Mouse (Mus musculus): Measurements from ENCODE around the gene Eps8l2.

Eps8l2 gene

DNA sequence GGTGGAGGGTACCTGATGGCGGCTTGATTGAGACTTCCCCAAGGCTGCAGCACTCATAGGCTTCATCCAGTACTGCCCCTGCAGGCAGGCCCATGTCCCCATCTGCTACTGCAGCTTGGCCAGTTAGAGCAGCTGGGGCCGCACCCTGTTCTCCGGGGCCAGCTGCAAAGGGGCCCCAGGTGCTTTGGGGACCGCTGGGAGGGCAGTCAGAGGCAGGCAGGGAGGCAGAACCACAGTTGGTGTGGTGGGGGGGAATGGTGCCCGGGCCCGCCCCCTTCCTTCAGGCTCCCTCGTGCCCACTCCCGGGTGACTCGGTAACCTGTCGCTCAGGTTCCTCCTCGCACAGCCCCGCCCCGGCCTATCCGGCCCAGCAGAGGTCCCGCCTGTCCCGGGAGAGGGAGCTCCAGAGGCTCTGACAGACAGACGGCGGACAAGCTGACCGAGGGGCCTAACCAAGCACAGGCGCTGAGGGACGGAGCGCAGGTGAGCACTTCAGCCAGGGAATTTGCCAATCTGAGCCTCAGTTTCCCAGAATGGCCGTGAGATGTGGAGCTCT, at the start of gene Eps8l2:
Eps8l2 (plus strand) TSS at position 305 of the 556 bp plus-strand sequence.
- no peak for TF ChIP-seq GATA4 (IDR thresholded peaks at IDR 0.05; ENCODE audit: insufficient replicate concordance, low read length)

DNA sequence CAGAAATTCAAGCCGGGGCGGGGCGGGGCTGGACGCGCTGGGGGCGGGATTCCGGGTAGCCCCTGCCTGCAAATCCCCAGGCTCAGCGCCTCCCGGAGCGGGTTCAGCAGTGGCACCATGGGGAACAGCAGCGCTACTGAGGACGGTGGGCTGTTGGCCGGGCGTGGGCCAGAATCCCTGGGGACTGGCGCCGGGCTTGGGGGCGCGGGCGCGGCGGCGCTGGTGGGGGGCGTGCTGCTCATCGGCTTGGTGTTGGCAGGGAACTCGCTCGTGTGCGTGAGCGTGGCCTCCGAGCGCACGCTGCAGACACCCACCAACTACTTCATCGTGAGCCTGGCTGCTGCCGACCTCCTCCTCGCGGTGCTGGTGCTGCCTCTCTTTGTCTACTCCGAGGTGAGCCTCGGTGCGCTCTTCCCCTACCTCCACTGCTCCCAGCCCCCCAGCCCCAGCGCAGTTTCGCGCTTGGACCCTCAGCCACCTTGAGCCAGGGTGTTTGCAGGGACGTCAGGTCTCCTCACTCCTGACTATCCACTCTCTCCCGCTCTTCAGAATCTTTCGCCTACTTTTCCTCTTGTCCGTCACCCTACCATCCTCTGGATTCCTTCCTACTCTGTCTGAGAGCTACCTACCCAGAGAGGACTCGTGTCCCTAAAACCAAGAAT, 46.6 kb upstream of the Eps8l2 start, which contains the start of gene Drd4:
Drd4 (plus strand) TSS at position 86 of the 662 bp plus-strand sequence.
- no peak for TF ChIP-seq GATA4 (IDR thresholded peaks at IDR 0.05; ENCODE audit: insufficient replicate concordance, low read length)

GRCm38 (mm10) chr7:141292583-141293388, 45.9 kb upstream of the Eps8l2 start:
- TF ChIP-seq GATA4 (IDR thresholded peaks at IDR 0.05; ENCODE audit: insufficient replicate concordance, low read length) = no peak

GRCm38 (mm10) chr7:141293852-141294471, 44.7 kb upstream of the Eps8l2 start:
- TF ChIP-seq GATA4 (IDR thresholded peaks at IDR 0.05; ENCODE audit: insufficient replicate concordance, low read length) = no peak

DNA sequence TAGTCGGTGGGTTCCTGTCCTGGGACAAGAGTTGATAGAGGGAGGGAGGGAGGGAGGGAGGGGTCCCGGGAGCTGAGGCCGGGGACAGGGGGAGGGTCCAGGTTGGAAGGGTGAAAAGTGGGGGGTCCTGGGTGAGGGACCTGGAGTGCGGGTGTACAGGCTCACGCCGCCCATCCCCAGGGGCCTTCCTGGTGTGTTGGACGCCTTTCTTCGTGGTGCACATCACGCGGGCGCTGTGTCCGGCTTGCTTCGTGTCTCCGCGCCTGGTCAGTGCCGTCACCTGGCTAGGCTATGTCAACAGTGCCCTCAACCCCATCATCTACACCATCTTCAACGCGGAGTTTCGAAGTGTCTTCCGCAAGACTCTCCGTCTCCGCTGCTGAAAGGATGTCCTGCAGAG, 44.2 kb upstream of the Eps8l2 start:
- no peak for TF ChIP-seq GATA4 (IDR thresholded peaks at IDR 0.05; ENCODE audit: insufficient replicate concordance, low read length)

DNA sequence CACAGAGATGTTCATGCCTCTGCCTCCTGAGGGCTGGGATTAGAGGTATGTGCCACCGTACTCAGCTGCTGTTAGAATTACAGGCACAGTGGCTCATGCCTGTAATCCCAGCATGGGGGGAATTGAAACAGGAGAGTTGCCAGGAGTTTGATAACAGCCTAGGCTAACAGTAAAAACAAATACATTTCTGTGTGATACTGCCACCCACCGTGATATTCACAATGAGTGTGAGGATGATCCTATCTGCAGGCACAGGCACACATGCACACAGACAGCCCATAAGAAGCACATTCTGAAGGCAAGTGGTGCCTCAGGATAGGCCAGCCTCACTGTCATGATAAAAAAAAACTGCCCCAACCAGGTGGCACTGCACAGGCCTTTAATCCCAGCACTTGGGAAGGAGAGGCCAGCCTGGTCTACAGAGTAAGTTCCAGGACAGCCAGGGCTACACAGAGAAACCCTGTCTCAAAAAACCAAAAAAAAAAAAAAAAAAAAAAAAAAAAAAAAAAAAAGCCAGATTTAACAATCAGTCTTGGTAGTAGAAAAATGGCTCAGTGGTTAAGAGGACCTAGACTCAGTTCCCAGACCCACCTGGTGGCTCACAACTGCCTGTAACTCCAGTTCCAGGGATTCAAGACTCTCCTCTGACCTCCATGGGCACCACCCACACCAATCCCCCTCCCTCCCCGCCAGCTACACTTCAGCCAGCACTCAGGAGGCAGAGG, 40.6 kb upstream of the Eps8l2 start:
- TF ChIP-seq GATA4 (IDR thresholded peaks at IDR 0.05; ENCODE audit: insufficient replicate concordance, low read length) = no peak

- no peak for TF ChIP-seq GATA4 (IDR thresholded peaks at IDR 0.05; ENCODE audit: insufficient replicate concordance, low read length)
Observed at GRCm38 (mm10) chr7:141299175-141299574, 39.5 kb upstream of the Eps8l2 start.

GRCm38 (mm10) chr7:141301386-141301785, 37.3 kb upstream of the Eps8l2 start:
- TF ChIP-seq GATA4 (IDR thresholded peaks at IDR 0.05; ENCODE audit: insufficient replicate concordance, low read length) = no peak

DNA sequence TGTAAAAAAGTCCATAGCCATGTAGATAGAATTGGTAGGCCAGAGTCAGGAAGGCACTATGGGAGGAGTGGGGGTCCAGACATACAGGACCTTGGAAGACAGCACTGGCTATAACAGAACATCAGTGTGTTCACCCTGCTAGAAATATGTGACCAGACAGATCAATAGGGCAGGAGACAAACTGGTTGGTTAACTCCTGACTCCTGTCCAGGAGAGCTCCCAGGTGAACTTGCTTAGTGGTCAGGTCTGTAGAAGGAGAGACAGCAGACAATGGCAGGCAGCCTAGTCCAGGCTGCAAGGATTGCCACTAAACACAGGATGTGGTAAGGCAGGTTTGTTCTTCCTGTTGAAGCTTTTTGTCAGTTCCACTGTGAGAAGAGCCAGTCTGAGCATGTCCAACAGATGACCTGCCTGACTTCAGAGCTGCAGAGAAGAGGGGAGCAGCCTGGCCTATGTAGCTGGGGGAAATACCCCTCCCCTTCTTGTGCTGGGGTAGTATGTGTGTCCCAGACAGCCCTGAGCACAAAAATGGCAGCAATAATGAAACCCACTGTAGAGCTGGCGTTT, 35.9 kb upstream of the Eps8l2 start:
- no peak for TF ChIP-seq GATA4 (IDR thresholded peaks at IDR 0.05; ENCODE audit: insufficient replicate concordance, low read length)

GRCm38 (mm10) chr7:141304537-141304936, 34.1 kb upstream of the Eps8l2 start:
- no peak for TF ChIP-seq GATA4 (IDR thresholded peaks at IDR 0.05; ENCODE audit: insufficient replicate concordance, low read length)

DNA sequence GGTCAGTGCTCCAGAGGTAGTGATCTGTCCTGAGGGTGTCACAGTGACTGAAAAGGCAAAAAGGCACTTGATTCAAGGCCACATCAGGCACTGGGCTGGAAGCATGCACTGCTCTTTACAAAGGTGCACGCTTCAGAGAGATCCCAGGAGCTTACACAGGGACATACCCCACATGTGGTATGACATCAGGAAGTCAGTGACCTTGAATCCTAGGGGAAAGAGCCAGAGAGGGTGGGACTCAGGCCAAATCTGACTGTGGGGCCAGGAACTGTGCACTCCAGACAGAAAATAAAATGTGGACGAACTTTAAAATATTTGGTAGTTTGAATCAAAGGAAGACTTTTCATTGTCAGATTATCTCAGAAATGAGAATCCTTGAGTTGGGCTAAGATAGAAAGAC, 24.3 kb upstream of the Eps8l2 start:
- no peak for TF ChIP-seq GATA4 (IDR thresholded peaks at IDR 0.05; ENCODE audit: insufficient replicate concordance, low read length)

DNA sequence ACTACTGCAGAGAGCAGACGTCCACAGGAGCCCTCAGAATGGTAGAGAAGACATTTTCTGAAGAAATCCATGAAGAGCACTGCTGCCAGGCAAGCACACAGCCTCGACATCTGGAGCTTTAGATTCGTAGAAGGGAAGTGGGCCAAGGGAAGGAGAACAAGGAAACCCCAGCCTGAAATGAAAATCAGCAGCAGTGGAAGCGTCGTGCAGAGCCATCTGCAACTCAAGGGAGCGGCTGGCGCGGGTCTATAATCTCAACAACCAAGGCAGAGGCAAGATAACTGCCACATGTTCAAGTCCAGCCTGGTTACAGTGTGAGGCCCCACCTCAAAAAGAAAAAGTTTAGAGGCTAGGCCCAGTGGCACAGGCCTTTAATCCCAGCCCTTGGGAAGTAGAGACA, 23.6 kb upstream of the Eps8l2 start:
- no peak for TF ChIP-seq GATA4 (IDR thresholded peaks at IDR 0.05; ENCODE audit: insufficient replicate concordance, low read length)

DNA sequence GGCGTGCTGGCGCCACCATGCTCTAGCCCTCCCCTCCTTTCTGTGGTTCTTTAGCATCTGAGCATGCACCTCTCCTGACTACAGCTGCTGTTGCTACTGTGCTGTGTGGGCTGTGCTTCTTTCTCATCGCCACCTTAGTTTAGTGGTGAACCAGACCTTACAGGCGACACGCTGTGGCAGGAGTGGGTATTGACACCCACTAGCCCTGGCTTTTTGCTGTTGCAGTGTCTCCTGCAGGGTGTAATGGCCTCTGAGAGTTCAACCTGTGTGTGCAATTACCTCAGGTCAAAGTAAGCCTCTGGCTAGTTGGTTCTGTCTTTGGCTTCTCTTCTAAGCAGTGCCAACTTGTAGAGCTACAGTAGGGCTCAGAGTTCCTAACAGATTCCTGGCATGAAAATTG, 22.7 kb upstream of the Eps8l2 start:
- TF ChIP-seq GATA4 (IDR thresholded peaks at IDR 0.05; ENCODE audit: insufficient replicate concordance, low read length) = no peak

DNA sequence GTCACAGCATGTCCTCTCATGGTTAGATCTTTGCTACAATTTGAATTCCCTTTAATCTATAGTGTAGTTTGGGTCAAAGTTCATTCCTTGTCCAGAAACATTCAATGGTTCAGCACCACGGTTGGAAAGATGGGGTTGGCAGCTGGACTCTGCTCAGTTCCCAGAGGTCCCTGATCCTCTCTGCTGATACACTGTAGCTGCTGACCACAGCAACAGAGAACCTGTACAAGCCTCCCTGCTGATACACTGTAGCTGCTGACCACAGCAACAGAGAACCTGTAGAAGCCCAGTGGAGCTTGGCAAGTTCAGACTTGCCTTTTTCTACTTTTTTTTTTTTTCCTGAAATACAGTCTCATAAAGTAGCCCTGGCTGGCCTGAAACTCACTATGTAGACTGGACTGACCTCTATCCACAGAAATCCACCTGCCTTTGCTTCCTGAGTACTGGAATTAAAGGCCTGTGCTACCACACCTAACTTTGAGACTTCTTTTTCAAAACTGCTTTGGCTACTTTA, 21.0 kb upstream of the Eps8l2 start:
- TF ChIP-seq GATA4 (IDR thresholded peaks at IDR 0.05; ENCODE audit: insufficient replicate concordance, low read length) = no peak

All from liver, adult (tissue).